Mouse (Mus musculus): Measurements from ENCODE around the gene Nphs2. TPM values are rescaled to one million over a fixed set of nuclear protein-coding genes. Genes with fewer than 3 reads are reported as not detected.

The Nphs2 gene
- total RNA-seq (2023), result not detected

DNA sequence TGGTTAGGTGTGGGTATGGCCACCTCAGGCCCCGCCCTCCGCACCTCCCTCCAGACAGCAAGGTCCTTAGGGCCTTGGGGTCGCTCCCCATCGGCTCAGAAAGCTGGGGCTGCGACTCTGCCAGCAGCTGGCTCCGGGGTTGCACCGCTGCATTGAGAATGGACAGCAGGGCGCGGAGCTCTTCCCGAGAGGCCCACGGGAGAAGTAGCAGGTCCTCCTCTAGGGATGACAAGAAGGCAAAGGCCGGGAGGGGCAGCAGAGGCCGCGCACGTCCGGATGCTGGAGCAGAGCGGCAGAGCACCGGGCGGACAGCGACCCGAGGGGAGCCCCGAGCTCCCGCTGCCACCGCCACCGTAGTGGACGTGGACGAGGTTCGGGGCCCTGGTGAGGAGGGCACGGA is at the start of gene Nphs2:
Gene Nphs2 (plus strand): TSS at position 98 of the 400 bp plus-strand sequence.

DNA sequence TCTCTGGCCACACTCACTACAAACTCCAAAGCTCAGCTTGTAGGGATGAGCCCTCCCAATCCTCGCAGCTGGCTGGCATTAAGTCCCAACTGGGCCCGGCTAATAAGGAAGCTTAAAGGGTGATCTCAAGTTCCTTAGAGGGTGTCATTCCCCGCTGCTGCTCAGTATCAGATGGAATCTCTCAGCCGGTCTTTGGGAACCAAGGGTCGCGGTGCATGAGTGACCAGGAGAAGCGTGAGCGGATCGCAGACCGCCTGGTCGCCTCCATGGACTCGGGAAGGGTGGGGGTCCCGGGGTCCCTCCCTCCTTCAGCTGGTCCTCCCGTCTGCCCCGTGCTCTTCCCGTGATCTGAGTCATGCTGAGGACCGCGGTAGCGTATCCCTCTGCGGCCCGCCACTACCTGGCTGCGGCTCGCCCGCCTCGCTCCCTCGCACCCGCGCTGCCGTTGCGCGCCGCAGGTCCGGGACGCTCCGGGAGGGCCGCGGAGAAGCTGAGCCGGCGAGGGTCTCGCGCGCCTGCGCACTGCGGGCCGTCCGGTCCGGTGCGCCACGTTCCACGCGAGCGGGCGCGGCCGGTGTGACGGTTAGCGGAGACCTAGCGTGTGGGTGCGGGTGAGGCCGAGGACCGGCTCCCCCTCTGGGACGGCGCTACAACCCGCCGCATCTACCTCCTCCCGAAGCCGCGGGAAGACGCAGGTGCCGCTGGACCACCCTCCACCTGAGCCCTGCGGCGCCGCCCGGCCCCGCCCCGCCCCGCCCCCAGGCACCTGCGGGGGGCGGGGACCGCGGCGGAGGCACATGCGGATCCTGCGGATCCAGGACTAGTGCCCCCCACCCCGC is 7.4 kb upstream of the Nphs2 start, which contains the start of gene Tdrd5:
Gene Tdrd5 (minus strand): TSS at position 754 of the 839 bp plus-strand sequence.

DNA sequence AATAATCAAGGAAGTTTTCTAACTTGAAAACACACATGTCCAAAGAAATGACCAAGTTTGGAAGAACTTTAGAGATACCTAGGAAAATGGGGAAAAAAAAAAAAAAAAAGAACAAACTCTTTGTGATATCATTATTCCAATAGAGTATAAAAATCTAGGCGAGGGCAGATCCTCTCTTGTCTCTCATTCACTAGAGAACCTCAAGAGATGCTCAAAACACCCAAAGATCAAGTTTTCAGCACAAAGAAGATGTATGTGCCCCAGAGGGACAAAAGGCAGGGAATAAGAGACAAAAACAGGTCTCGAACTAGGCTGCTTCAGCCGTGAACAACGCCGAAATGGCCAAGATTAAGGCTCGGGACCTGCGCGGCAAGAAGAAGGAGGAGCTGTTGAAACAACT is 55.2 kb downstream of the Nphs2 start, which contains the start of gene Gm2000:
Gene Gm2000 (plus strand): TSS at position 301 of the 400 bp plus-strand sequence.

Other genes starting within 250 kb of the Nphs2 start
- gene Fam163a, start 105.7 kb upstream of the Nphs2 start, total RNA-seq (2023), result not detected
- 0.27 TPM for gene Tdrd5, start 7.1 kb upstream of the Nphs2 start, total RNA-seq (2023)
- 1,525 TPM for gene Gm2000, start 55.3 kb downstream of the Nphs2 start, total RNA-seq (2023)
- 2.2 TPM for gene Axdnd1, start 110.4 kb downstream of the Nphs2 start, total RNA-seq (2023)
- 23.6 TPM for gene Soat1, start 163.6 kb downstream of the Nphs2 start, total RNA-seq (2023)
- 35.0 TPM for gene Gm10031, start 213.3 kb downstream of the Nphs2 start, total RNA-seq (2023)
- gene Abl2, start 248.1 kb downstream of the Nphs2 start, total RNA-seq (2023), result 56.5 TPM